ENCODE assay signal across 7 mouse cellular contexts in genomic region chr2:157292093-157292492, GRCm38 (mm10). TPM values are rescaled to one million over a fixed set of nuclear protein-coding genes. Genes with fewer than 3 reads are reported as not detected.
DNase-seq lines count a peak whose midpoint lies in the region; ATAC-seq and TF ChIP-seq lines count a peak whose summit lies in the region.

No protein-coding gene starts in this region.

- ATAC-seq in erythroid progenitor cell, adult 5-6 weeks (replicated peaks; ENCODE audit: low FRiP score, poor library complexity, severe bottlenecking) = peak; percentile 49; the same call in 1 of the 2 replicates
- peak; percentile 67; the same call in 1 of the 2 replicates for ATAC-seq in lung, embryonic 16.5 days (ENCODE audit: low read depth)

- H3K9ac ChIP-seq in lung, embryonic 16.5 days (ENCODE audit: low read length) = no peak overlapping the region

- H3K27ac ChIP-seq in bone marrow macrophage, adult 2 months (ENCODE audit: insufficient read depth, low read depth, low read length) = no peak overlapping the region
- no peak overlapping the region for H3K27ac ChIP-seq in lung, embryonic 16.5 days (ENCODE audit: low read length)
- H3K27ac ChIP-seq in small intestine, adult 2 months (ENCODE audit: insufficient read depth, low read depth, low read length) = no peak overlapping the region

- H3K4me2 ChIP-seq in lung, embryonic 16.5 days (ENCODE audit: low read depth, low read length) = no peak overlapping the region

- DNase-seq in 3T3-L1 (ENCODE audit: low read depth, low spot score) = peak; percentile 86
- peak; percentile 63 for DNase-seq in CD4-positive helper T cell, adult 2 months (ENCODE audit: low read depth, low spot score)
- DNase-seq in kidney, postnatal 36 days = peak; percentile 61 to 90

- no peak overlapping the region for H3K4me3 ChIP-seq in bone marrow macrophage, adult 2 months (ENCODE audit: insufficient read depth, low read length)
- H3K4me3 ChIP-seq in lung, embryonic 16.5 days (ENCODE audit: low read length) = no peak overlapping the region
- no peak overlapping the region for H3K4me3 ChIP-seq in small intestine, adult 2 months (ENCODE audit: low read depth, low read length)

- 9% methylated on average over 2 of the region's 2 CpGs for WGBS in lung, embryonic 16.5 days
- WGBS in small intestine, adult 2 months = 14% methylated on average over 2 of the region's 2 CpGs

- H3K9me3 ChIP-seq in lung, embryonic 16.5 days (ENCODE audit: control insufficient read depth, low read length) = no peaks in the 10 kb centered on the region

- peak; percentile 58 for TF ChIP-seq CTCF in bone marrow macrophage, adult 2 months (IDR thresholded peaks at IDR 0.05; ENCODE audit: low read depth, low read length)
- peak; percentile 86; the same call in 1 of the 2 replicates for TF ChIP-seq CTCF in small intestine, adult 2 months (IDR thresholded peaks at IDR 0.05; ENCODE audit: extremely low read depth, insufficient read length, insufficient replicate concordance, low read depth, low read length)

- H3K36me3 ChIP-seq in lung, embryonic 16.5 days (ENCODE audit: control insufficient read depth, insufficient read depth, low read length) = peaks cover 35% of the 10 kb centered on the region
- H3K36me3 ChIP-seq in small intestine, adult 2 months (ENCODE audit: control insufficient read depth, insufficient read depth, low read length) = peaks cover 72% of the 10 kb centered on the region

- no peaks in the 10 kb centered on the region for H3K4me1 ChIP-seq in bone marrow macrophage, adult 2 months (ENCODE audit: control insufficient read depth, insufficient read depth, low read length)
- H3K4me1 ChIP-seq in lung, embryonic 16.5 days (replicated peaks; ENCODE audit: control insufficient read depth, insufficient read depth, low read length) = no peaks in the 10 kb centered on the region
- no peaks in the 10 kb centered on the region for H3K4me1 ChIP-seq in small intestine, adult 2 months (ENCODE audit: control insufficient read depth, insufficient read depth, insufficient read length, low read length)

- TF ChIP-seq POLR2A in bone marrow macrophage, adult 2 months (IDR thresholded peaks at IDR 0.05; ENCODE audit: borderline replicate concordance, low read depth, low read length) = no peak
- no peak for TF ChIP-seq POLR2A in small intestine, adult 2 months (IDR thresholded peaks at IDR 0.05; ENCODE audit: low read depth, low read length)

- no peaks in the 10 kb centered on the region for H3K27me3 ChIP-seq in lung, embryonic 16.5 days (ENCODE audit: control insufficient read depth, insufficient read depth, low read depth, low read length)
- no peaks in the 10 kb centered on the region for H3K27me3 ChIP-seq in small intestine, adult 2 months (ENCODE audit: control insufficient read depth, insufficient read depth, low read length)

RNA-seq across cellular contexts. Expression of gene Mroh8, which starts 12.7 kb away (rescaled TPM):
- polyA plus RNA-seq in bone marrow macrophage, adult 2 months (2012; ENCODE audit: insufficient read depth, insufficient read length, missing spikeins) = not detected in 2 replicates
- total RNA-seq in erythroid progenitor cell, adult 5-6 weeks (2015; ENCODE audit: low replicate concordance) = not detected in 2 replicates
- total RNA-seq in erythroid progenitor cell, adult 5-6 weeks (2017; ENCODE audit: low replicate concordance) = not detected in 2 replicates
- polyA plus RNA-seq in lung, embryonic 16.5 days (2015; fragmentation: Nextera tagmentation; extraction: Ambion mirVana) = 0.25 and 0.59 TPM in 2 replicates
- 0.16 and 0.17 TPM in 2 replicates for polyA plus RNA-seq in small intestine, adult 2 months (2012; rRNA removed)

RNA-seq across cellular contexts. Expression of gene Rpn2, which starts 13.3 kb away (rescaled TPM):
- 175 and 184 TPM in 2 replicates for polyA plus RNA-seq in bone marrow macrophage, adult 2 months (2012; ENCODE audit: insufficient read depth, insufficient read length, missing spikeins)
- 59.5 and 64.5 TPM in 2 replicates for total RNA-seq in erythroid progenitor cell, adult 5-6 weeks (2015; ENCODE audit: low replicate concordance)
- 56.5 and 70.4 TPM in 2 replicates for total RNA-seq in erythroid progenitor cell, adult 5-6 weeks (2017; ENCODE audit: low replicate concordance)
- polyA plus RNA-seq in lung, embryonic 16.5 days (2015; fragmentation: Nextera tagmentation; extraction: Ambion mirVana) = 350 and 360 TPM in 2 replicates
- 85.3 and 141 TPM in 2 replicates for polyA plus RNA-seq in small intestine, adult 2 months (2012; rRNA removed)

RNA-seq across cellular contexts. Expression of gene Ghrh, which starts 55.2 kb away (rescaled TPM):
- not detected in 2 replicates for polyA plus RNA-seq in bone marrow macrophage, adult 2 months (2012; ENCODE audit: insufficient read depth, insufficient read length, missing spikeins)
- total RNA-seq in erythroid progenitor cell, adult 5-6 weeks (2015; ENCODE audit: low replicate concordance) = not detected in 2 replicates
- not detected in 2 replicates for total RNA-seq in erythroid progenitor cell, adult 5-6 weeks (2017; ENCODE audit: low replicate concordance)
- polyA plus RNA-seq in lung, embryonic 16.5 days (2015; fragmentation: Nextera tagmentation; extraction: Ambion mirVana) = not detected in 2 replicates
- 0.33 TPM in 1 of 2 replicates, not detected in the other for polyA plus RNA-seq in small intestine, adult 2 months (2012; rRNA removed)
